Mouse (Mus musculus): Measurements from ENCODE around the gene Mtmr10. TPM values are rescaled to one million over a fixed set of nuclear protein-coding genes. Genes with fewer than 3 reads are reported as not detected.
A peak's percentile ranks its signal among the peaks of the same experiment; 100 is the strongest.

The Mtmr10 gene
- polyA plus RNA-seq, 1 experiment from 2014 or later: 13.6 TPM

GRCm38 (mm10) chr7:64321125-64321524 lies 33.7 kb downstream of the Mtmr10 start:
- Histone ChIP-seq H3K4me2 (ENCODE audit: low read depth, low read length) (no peak overlapping the region), H3K4me1 (ENCODE audit: control insufficient read depth, insufficient read depth, low read length) (no peaks in the 10 kb centered on the region), H3K9me3 (replicated peaks; ENCODE audit: control insufficient read depth, low read length) (no peaks in the 10 kb centered on the region), H3K27ac (ENCODE audit: low read length) (no peak overlapping the region), H3K9ac (ENCODE audit: low read length) (no peak overlapping the region), H3K27me3 (ENCODE audit: control insufficient read depth, insufficient read depth, low read length) (no peaks in the 10 kb centered on the region), H3K4me3 (replicated peaks; ENCODE audit: low read length) (no peak overlapping the region), H3K36me3 (ENCODE audit: control insufficient read depth, insufficient read depth, low read length) (peaks cover 9% of the 10 kb centered on the region; the same call in 1 of the 2 replicates)
- 89% methylated on average over 5 of the region's 5 CpGs for WGBS
- ATAC-seq (ENCODE audit: insufficient read depth, low FRiP score): no peak

DNA sequence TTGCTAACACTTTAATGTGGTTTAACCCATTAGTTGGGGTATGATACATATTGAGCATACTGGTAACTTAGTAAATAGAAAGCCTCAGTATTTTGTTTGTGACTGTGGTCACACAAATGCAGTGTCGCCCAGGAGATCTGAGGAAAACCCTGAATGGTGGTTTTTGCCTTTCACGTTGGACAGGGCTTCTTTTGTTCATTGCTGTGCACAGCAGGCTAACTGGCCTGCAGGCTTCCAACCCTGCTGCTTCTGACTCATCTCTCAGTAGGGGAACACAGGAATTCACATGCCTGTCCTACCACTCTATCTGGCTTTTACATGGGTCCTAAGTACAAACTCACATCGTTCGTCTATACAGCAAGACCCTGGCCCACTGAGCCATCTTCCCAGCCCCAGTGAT lies 34.2 kb downstream of the Mtmr10 start:
- Histone ChIP-seq H3K4me1 (ENCODE audit: control insufficient read depth, insufficient read depth, low read length) (no peaks in the 10 kb centered on the region), H3K27me3 (ENCODE audit: control insufficient read depth, insufficient read depth, low read length) (no peaks in the 10 kb centered on the region), H3K4me2 (ENCODE audit: low read depth, low read length) (no peak overlapping the region), H3K9ac (ENCODE audit: low read length) (no peak overlapping the region), H3K4me3 (replicated peaks; ENCODE audit: low read length) (no peak overlapping the region), H3K9me3 (replicated peaks; ENCODE audit: control insufficient read depth, low read length) (no peaks in the 10 kb centered on the region), H3K27ac (ENCODE audit: low read length) (no peak overlapping the region), H3K36me3 (ENCODE audit: control insufficient read depth, insufficient read depth, low read length) (peaks cover 9% of the 10 kb centered on the region; the same call in 1 of the 2 replicates)
- 86% methylated on average over 4 of the region's 4 CpGs for WGBS
- no peak for ATAC-seq (ENCODE audit: insufficient read depth, low FRiP score)

DNA sequence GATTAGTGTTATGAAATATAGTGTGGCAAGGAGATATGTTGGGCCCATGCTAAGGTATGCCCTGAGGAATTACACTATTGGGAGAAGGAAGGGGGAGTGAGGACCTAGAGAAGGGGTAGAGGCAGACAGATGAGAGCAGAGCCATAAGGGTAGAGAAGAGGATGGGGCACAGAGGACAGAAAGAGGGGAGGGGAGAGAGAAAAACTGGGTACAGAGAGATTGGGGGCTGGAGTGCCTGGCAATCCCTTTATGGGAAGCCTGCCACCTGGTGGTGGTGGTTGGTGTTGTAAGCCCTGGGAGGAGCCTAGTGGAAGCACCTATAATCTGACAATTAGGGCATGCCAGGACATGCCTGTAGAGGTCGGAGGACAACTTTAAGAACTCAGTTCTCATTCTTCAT lies 39.4 kb downstream of the Mtmr10 start:
- no peak overlapping the region for H3K9ac ChIP-seq (ENCODE audit: low read length)
- 25% methylated on average over 1 of the region's 1 CpGs for WGBS
- H3K27me3 ChIP-seq (ENCODE audit: control insufficient read depth, insufficient read depth, low read length): no peaks in the 10 kb centered on the region
- no peak overlapping the region for H3K4me2 ChIP-seq (ENCODE audit: low read depth, low read length)
- no peak overlapping the region for H3K4me3 ChIP-seq (replicated peaks; ENCODE audit: low read length)
- H3K27ac ChIP-seq (ENCODE audit: low read length): no peak overlapping the region
- no peaks in the 10 kb centered on the region for H3K9me3 ChIP-seq (replicated peaks; ENCODE audit: control insufficient read depth, low read length)
- ATAC-seq (ENCODE audit: insufficient read depth, low FRiP score): peak; percentile 50; the same call in 1 of the 2 replicates
- no peaks in the 10 kb centered on the region for H3K4me1 ChIP-seq (ENCODE audit: control insufficient read depth, insufficient read depth, low read length)
- peaks cover 5% of the 10 kb centered on the region; the same call in 1 of the 2 replicates for H3K36me3 ChIP-seq (ENCODE audit: control insufficient read depth, insufficient read depth, low read length)

DNA sequence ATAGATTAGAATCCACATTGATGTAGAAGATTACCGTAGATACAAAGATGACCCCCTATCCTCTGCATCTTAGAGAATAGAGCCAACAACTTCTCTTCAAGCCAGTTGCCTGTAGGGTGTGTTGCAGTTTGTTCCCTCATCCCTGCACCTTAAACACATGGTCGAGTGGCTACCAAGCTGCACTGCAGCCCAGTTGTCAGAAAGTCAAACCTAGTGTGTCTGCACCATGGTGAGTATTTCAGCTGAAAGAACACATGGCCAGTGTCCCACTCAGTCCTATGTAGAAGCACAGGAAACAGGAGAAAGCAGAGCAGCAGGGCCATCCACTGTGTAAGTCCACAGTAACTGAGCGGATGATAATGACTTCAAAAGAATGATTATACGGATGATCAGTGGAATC lies 40.0 kb downstream of the Mtmr10 start:
- H3K9ac ChIP-seq (ENCODE audit: low read length): no peak overlapping the region
- H3K4me2 ChIP-seq (ENCODE audit: low read depth, low read length): no peak overlapping the region
- H3K27ac ChIP-seq (ENCODE audit: low read length): no peak overlapping the region
- no peak for ATAC-seq (ENCODE audit: insufficient read depth, low FRiP score)
- no peaks in the 10 kb centered on the region for H3K27me3 ChIP-seq (ENCODE audit: control insufficient read depth, insufficient read depth, low read length)
- H3K36me3 ChIP-seq (ENCODE audit: control insufficient read depth, insufficient read depth, low read length): peaks cover 5% of the 10 kb centered on the region; the same call in 1 of the 2 replicates
- WGBS: 92% methylated on average over 4 of the region's 4 CpGs
- no peaks in the 10 kb centered on the region for H3K9me3 ChIP-seq (replicated peaks; ENCODE audit: control insufficient read depth, low read length)
- no peak overlapping the region for H3K4me3 ChIP-seq (replicated peaks; ENCODE audit: low read length)
- no peaks in the 10 kb centered on the region for H3K4me1 ChIP-seq (ENCODE audit: control insufficient read depth, insufficient read depth, low read length)

- WGBS: 88% methylated on average over 3 of the region's 3 CpGs
- Histone ChIP-seq H3K9me3 (replicated peaks; ENCODE audit: control insufficient read depth, low read length) (no peaks in the 10 kb centered on the region), H3K4me2 (ENCODE audit: low read depth, low read length) (no peak overlapping the region), H3K4me3 (replicated peaks; ENCODE audit: low read length) (no peak overlapping the region), H3K9ac (ENCODE audit: low read length) (no peak overlapping the region), H3K27ac (ENCODE audit: low read length) (no peak overlapping the region), H3K4me1 (ENCODE audit: control insufficient read depth, insufficient read depth, low read length) (no peaks in the 10 kb centered on the region), H3K36me3 (ENCODE audit: control insufficient read depth, insufficient read depth, low read length) (peaks cover 5% of the 10 kb centered on the region; the same call in 1 of the 2 replicates), H3K27me3 (ENCODE audit: control insufficient read depth, insufficient read depth, low read length) (no peaks in the 10 kb centered on the region)
- no peak for ATAC-seq (ENCODE audit: insufficient read depth, low FRiP score)
Measured at GRCm38 (mm10) chr7:64331309-64331708, 43.9 kb downstream of the Mtmr10 start.

DNA sequence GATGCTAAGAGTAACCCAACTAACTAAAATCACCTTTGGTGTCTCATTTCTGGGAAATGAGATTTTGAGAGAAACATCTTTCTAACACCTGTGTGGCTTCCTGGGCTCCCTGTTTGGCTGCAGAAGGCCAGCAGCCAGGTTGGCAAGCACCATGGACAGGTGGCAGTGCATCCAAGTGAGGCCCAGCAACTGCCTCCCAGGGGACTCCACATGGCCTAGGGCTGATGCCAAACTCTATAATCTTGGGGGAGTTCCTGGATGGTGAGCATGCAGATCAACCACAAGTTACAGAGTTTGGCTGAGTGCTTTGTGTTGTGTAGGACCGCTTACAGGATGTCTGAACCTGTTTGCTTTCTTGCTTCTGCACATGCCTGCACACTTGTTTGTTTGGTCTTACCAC lies 45.2 kb downstream of the Mtmr10 start:
- no peak for ATAC-seq (ENCODE audit: insufficient read depth, low FRiP score)
- Histone ChIP-seq H3K4me3 (replicated peaks; ENCODE audit: low read length) (no peak overlapping the region), H3K27me3 (ENCODE audit: control insufficient read depth, insufficient read depth, low read length) (no peaks in the 10 kb centered on the region), H3K4me2 (ENCODE audit: low read depth, low read length) (no peak overlapping the region), H3K27ac (ENCODE audit: low read length) (no peak overlapping the region), H3K9ac (ENCODE audit: low read length) (no peak overlapping the region), H3K36me3 (ENCODE audit: control insufficient read depth, insufficient read depth, low read length) (peaks cover 8% of the 10 kb centered on the region), H3K9me3 (replicated peaks; ENCODE audit: control insufficient read depth, low read length) (no peaks in the 10 kb centered on the region), H3K4me1 (ENCODE audit: control insufficient read depth, insufficient read depth, low read length) (no peaks in the 10 kb centered on the region)
- WGBS: 88% methylated on average over 1 of the region's 1 CpGs

DNA sequence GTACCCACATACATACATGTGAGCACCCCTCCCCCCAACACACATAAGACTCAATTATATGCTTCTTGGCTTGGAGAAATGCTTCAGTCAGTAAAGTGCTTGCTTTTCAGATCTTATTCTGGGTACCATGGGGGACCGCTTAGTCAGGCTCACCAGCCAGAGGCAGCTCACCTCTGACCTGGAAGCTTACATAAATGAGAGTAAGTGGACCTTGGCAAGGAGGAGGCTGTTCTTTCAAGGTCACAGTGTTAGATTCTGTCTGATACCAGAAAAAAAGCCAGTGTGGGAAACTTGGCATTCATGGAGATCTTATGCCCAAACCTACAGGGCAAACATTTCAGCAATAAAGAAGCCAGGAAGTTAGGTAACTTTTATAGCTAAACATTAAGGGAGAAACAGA lies 60.4 kb downstream of the Mtmr10 start:
- Histone ChIP-seq H3K4me1 (ENCODE audit: control insufficient read depth, insufficient read depth, low read length) (no peaks in the 10 kb centered on the region), H3K9me3 (replicated peaks; ENCODE audit: control insufficient read depth, low read length) (no peaks in the 10 kb centered on the region), H3K9ac (ENCODE audit: low read length) (no peak overlapping the region), H3K4me2 (ENCODE audit: low read depth, low read length) (no peak overlapping the region), H3K36me3 (ENCODE audit: control insufficient read depth, insufficient read depth, low read length) (peaks cover 6% of the 10 kb centered on the region; the same call in 1 of the 2 replicates), H3K27me3 (ENCODE audit: control insufficient read depth, insufficient read depth, low read length) (no peaks in the 10 kb centered on the region), H3K27ac (ENCODE audit: low read length) (no peak overlapping the region), H3K4me3 (replicated peaks; ENCODE audit: low read length) (no peak overlapping the region)
- WGBS: 90% methylated on average over 1 of the region's 1 CpGs
- no peak for ATAC-seq (ENCODE audit: insufficient read depth, low FRiP score)

GRCm38 (mm10) chr7:64349147-64349861 lies 61.9 kb downstream of the Mtmr10 start:
- WGBS: 83% methylated on average over 15 of the region's 15 CpGs
- H3K4me3 ChIP-seq (replicated peaks; ENCODE audit: low read length): no peak overlapping the region
- ATAC-seq (ENCODE audit: insufficient read depth, low FRiP score): peak; percentile 50; the same call in 1 of the 2 replicates
- no peaks in the 10 kb centered on the region for H3K27me3 ChIP-seq (ENCODE audit: control insufficient read depth, insufficient read depth, low read length)
- H3K4me1 ChIP-seq (ENCODE audit: control insufficient read depth, insufficient read depth, low read length): no peaks in the 10 kb centered on the region
- no peaks in the 10 kb centered on the region for H3K9me3 ChIP-seq (replicated peaks; ENCODE audit: control insufficient read depth, low read length)
- 0 out of 2 replicates have a peak, but pooled peaks cover 4% of the 10 kb centered on the region for H3K36me3 ChIP-seq (ENCODE audit: control insufficient read depth, insufficient read depth, low read length)
- no peak overlapping the region for H3K27ac ChIP-seq (ENCODE audit: low read length)
- H3K9ac ChIP-seq (ENCODE audit: low read length): no peak overlapping the region
- no peak overlapping the region for H3K4me2 ChIP-seq (ENCODE audit: low read depth, low read length)

GRCm38 (mm10) chr7:64351087-64351486 lies 63.6 kb downstream of the Mtmr10 start:
- no peak overlapping the region for H3K4me3 ChIP-seq (replicated peaks; ENCODE audit: low read length)
- 0 out of 2 replicates have a peak, but pooled peaks cover 4% of the 10 kb centered on the region for H3K36me3 ChIP-seq (ENCODE audit: control insufficient read depth, insufficient read depth, low read length)
- H3K9ac ChIP-seq (ENCODE audit: low read length): peak overlapping the region; percentile 11; the same call in 1 of the 2 replicates
- no peak overlapping the region for H3K4me2 ChIP-seq (ENCODE audit: low read depth, low read length)
- H3K9me3 ChIP-seq (replicated peaks; ENCODE audit: control insufficient read depth, low read length): no peaks in the 10 kb centered on the region
- no peaks in the 10 kb centered on the region for H3K27me3 ChIP-seq (ENCODE audit: control insufficient read depth, insufficient read depth, low read length)
- no peak overlapping the region for H3K27ac ChIP-seq (ENCODE audit: low read length)
- 82% methylated on average over 4 of the region's 4 CpGs for WGBS
- ATAC-seq (ENCODE audit: insufficient read depth, low FRiP score): no peak
- H3K4me1 ChIP-seq (ENCODE audit: control insufficient read depth, insufficient read depth, low read length): no peaks in the 10 kb centered on the region

All from stomach, embryonic 16.5 days (tissue).